Mouse (Mus musculus): ENCODE measurements around the gene Tmem33. TPM values are rescaled to one million over a fixed set of nuclear protein-coding genes. Genes with fewer than 3 reads are reported as not detected.
A peak's percentile ranks its signal among the peaks of the same experiment; 100 is the strongest.

Tmem33 gene
- total RNA-seq, 1 experiment, result 118 TPM

DNA sequence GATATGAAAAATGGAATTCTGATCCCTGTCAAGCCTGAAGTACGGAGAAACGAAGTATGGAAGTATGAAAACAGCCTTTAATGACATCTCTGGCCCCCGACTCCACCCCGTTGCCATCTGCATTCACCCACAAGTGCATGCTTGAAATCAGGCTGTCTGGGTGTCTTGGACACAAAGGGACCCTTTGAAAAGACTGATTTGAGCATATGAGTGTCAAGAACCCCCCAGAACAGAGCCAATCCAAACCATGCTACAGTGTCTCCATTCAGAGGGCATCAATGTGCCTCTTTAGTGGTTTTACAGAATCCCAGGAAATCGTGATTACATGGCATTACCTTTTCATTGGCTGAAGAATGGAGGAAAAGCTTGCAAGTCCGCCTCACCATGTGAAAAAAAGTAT lies 18.7 kb upstream of the Tmem33 start:
- Histone ChIP-seq H3K36me3 (ENCODE audit: control insufficient read depth, insufficient read depth, low read length, poor library complexity, severe bottlenecking) (no peaks in the 10 kb centered on the region), H3K27ac (ENCODE audit: insufficient read depth, low read depth, low read length, poor library complexity, severe bottlenecking) (no peak overlapping the region), H3K4me1 (ENCODE audit: control insufficient read depth in 2 of 2, insufficient read depth in 2 of 2, low read length in 2 of 2, poor library complexity in 1 of 2) (peaks cover 0 to 1% of the 10 kb centered on the region in 2 experiments; a peak in 1 of 4 replicates), H3K4me3 (ENCODE audit: insufficient read depth in 1 of 2, low read depth in 1 of 2, low read length in 2 of 2, poor library complexity in 1 of 2, severe bottlenecking in 1 of 2) (no peak overlapping the region), H3K9ac (ENCODE audit: insufficient read depth, low read depth, low read length, poor library complexity, severe bottlenecking) (no peak overlapping the region), H3K9me3 (ENCODE audit: control insufficient read depth, insufficient read depth, low read depth, low read length) (no peaks in the 10 kb centered on the region)
- no peak for DNase-seq (ENCODE audit: low read depth, low spot score)
- in situ Hi-C loops (cut with MboI; ENCODE audit: low sequenced_read_pairs in 2 of 2, unreplicated experiment in 2 of 2), result loop anchor here in 1 of 2 experiments (25.0 kb wide), 1 partner anchor 554 kb away; the partner anchor contains the start of gene Uchl1
- no peak for TF ChIP-seq ZC3H11A (IDR thresholded peaks at IDR 0.05; ENCODE audit: borderline replicate concordance, low read depth, low read length)
- TF ChIP-seq MAFK (IDR thresholded peaks at IDR 0.05; ENCODE audit: insufficient read depth, low read depth, low read length), result no peak
- TF ChIP-seq CHD2 (IDR thresholded peaks at IDR 0.05; ENCODE audit: low read depth, low read length), result no peak
- no peak for TF ChIP-seq HCFC1 (IDR thresholded peaks at IDR 0.05; ENCODE audit: borderline replicate concordance, insufficient read depth, low read length)
- no peak for TF ChIP-seq ZNF384 (IDR thresholded peaks at IDR 0.05; ENCODE audit: low read depth, low read length)

DNA sequence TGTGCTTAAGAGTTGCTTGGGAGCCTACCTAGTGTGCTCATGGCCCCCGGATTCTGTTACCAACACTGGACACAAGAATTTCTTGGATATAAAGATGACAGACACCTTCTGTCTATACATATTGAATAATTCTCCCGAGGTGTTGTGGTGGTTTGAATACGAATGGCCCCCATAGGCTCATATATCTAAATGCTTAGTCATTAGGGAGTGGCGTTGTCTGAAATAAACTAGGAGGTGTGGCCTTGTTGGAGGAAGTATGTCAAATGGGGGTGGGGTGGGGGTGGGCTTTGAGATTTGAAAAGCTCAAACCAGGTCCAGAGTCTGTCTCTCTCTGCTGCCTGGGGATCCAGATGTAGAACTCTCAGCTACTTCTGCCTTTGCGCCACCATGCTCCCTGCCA lies 17.1 kb upstream of the Tmem33 start:
- in situ Hi-C loops (cut with MboI; ENCODE audit: low sequenced_read_pairs in 2 of 2, unreplicated experiment in 2 of 2), result loop anchor here in 1 of 2 experiments (25.0 kb wide), 1 partner anchor 556 kb away; the partner anchor contains the start of gene Uchl1
- TF ChIP-seq ZNF384 (IDR thresholded peaks at IDR 0.05; ENCODE audit: low read depth, low read length) (no peak), MAFK (IDR thresholded peaks at IDR 0.05; ENCODE audit: insufficient read depth, low read depth, low read length) (peak; percentile 59; the same call in 1 of the 2 replicates)

DNA sequence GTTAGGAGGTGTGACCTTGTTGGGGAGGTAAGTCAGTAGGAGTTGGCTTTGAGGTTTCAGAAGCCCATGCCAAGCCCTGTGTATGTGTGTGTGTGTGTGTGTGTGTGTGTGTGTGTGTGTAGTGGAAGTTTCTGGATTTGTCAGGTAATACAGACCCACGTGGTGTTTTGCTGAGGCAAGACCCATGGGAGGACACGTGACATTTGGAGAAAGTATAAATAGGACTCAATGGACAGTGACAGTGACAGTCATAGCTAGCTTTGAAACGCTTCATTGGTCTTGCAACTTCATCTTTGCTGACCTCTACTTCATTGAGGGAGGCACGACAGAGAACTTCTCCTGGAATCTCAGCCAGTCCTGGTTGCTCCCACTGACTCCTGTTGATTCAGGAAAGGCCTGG lies 8.1 kb upstream of the Tmem33 start:
- H3K4me3 ChIP-seq (ENCODE audit: insufficient read depth in 1 of 2, low read depth in 1 of 2, low read length in 2 of 2, poor library complexity in 1 of 2, severe bottlenecking in 1 of 2), result no peak overlapping the region
- H3K36me3 ChIP-seq (ENCODE audit: control insufficient read depth, insufficient read depth, low read length, poor library complexity, severe bottlenecking), result no peaks in the 10 kb centered on the region
- in situ Hi-C loops (cut with MboI; ENCODE audit: low sequenced_read_pairs in 2 of 2, unreplicated experiment in 2 of 2), result no loop called here
- no peaks in the 10 kb centered on the region; a peak in 1 of 4 replicates for H3K4me1 ChIP-seq (ENCODE audit: control insufficient read depth in 2 of 2, insufficient read depth in 2 of 2, low read length in 2 of 2, poor library complexity in 1 of 2)
- H3K9ac ChIP-seq (ENCODE audit: insufficient read depth, low read depth, low read length, poor library complexity, severe bottlenecking), result no peak overlapping the region
- no peak overlapping the region for H3K27ac ChIP-seq (ENCODE audit: insufficient read depth, low read depth, low read length, poor library complexity, severe bottlenecking)
- no peak for TF ChIP-seq HCFC1 (IDR thresholded peaks at IDR 0.05; ENCODE audit: borderline replicate concordance, insufficient read depth, low read length)
- DNase-seq (ENCODE audit: low read depth, low spot score), result no peak
- no peaks in the 10 kb centered on the region for H3K9me3 ChIP-seq (ENCODE audit: control insufficient read depth, insufficient read depth, low read depth, low read length)

More for the DNA sequence above, 17.1 kb upstream of the Tmem33 start:
- Histone ChIP-seq H3K9me3 (ENCODE audit: control insufficient read depth, insufficient read depth, low read depth, low read length) (no peaks in the 10 kb centered on the region), H3K27ac (ENCODE audit: insufficient read depth, low read depth, low read length, poor library complexity, severe bottlenecking) (no peak overlapping the region), H3K4me3 (ENCODE audit: insufficient read depth in 1 of 2, low read depth in 1 of 2, low read length in 2 of 2, poor library complexity in 1 of 2, severe bottlenecking in 1 of 2) (no peak overlapping the region; a peak in 1 of 4 replicates), H3K36me3 (ENCODE audit: control insufficient read depth, insufficient read depth, low read length, poor library complexity, severe bottlenecking) (no peaks in the 10 kb centered on the region), H3K4me1 (ENCODE audit: control insufficient read depth in 2 of 2, insufficient read depth in 2 of 2, low read length in 2 of 2, poor library complexity in 1 of 2) (peaks cover 0 to 1% of the 10 kb centered on the region in 2 experiments; a peak in 1 of 4 replicates), H3K9ac (ENCODE audit: insufficient read depth, low read depth, low read length, poor library complexity, severe bottlenecking) (no peak overlapping the region)
- no peak for DNase-seq (ENCODE audit: low read depth, low spot score)

DNA sequence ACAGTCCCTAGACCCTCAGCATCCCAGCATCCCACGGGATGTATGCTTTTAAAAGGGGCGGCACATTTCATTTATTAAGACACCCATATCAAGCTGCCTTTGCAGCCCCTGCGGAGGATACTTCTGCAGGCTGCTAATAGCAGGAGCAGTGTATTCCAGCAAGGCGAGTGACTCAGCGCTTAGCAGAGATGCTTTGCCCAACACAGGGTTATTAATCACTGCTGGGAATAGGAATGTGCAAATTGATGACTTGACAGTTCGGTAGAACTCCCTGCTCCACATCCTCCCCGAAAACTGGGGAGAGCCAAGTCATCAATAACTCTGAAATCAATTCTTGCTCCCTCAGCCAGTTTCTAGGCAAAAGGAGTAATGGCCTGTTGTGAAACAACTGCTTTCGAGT lies 4.7 kb upstream of the Tmem33 start:
- in situ Hi-C loops (cut with MboI; ENCODE audit: low sequenced_read_pairs in 2 of 2, unreplicated experiment in 2 of 2), result no loop called here
- H3K9me3 ChIP-seq (ENCODE audit: control insufficient read depth, insufficient read depth, low read depth, low read length), result no peaks in the 10 kb centered on the region
- no peaks in the 10 kb centered on the region for H3K36me3 ChIP-seq (ENCODE audit: control insufficient read depth, insufficient read depth, low read length, poor library complexity, severe bottlenecking)
- no peak for DNase-seq (ENCODE audit: low read depth, low spot score)
- H3K4me1 ChIP-seq (ENCODE audit: control insufficient read depth in 2 of 2, insufficient read depth in 2 of 2, low read length in 2 of 2, poor library complexity in 1 of 2), result no peaks in the 10 kb centered on the region; a peak in 1 of 4 replicates
- no peak for TF ChIP-seq HCFC1 (IDR thresholded peaks at IDR 0.05; ENCODE audit: borderline replicate concordance, insufficient read depth, low read length)
- 0 out of 2 replicates have a peak, but pooled peaks have one; percentile 8 for TF ChIP-seq MAFK (IDR thresholded peaks at IDR 0.05; ENCODE audit: insufficient read depth, low read depth, low read length)
- no peak overlapping the region for H3K4me3 ChIP-seq (ENCODE audit: insufficient read depth in 1 of 2, low read depth in 1 of 2, low read length in 2 of 2, poor library complexity in 1 of 2, severe bottlenecking in 1 of 2)
- H3K27ac ChIP-seq (ENCODE audit: insufficient read depth, low read depth, low read length, poor library complexity, severe bottlenecking), result no peak overlapping the region
- H3K9ac ChIP-seq (ENCODE audit: insufficient read depth, low read depth, low read length, poor library complexity, severe bottlenecking), result no peak overlapping the region

DNA sequence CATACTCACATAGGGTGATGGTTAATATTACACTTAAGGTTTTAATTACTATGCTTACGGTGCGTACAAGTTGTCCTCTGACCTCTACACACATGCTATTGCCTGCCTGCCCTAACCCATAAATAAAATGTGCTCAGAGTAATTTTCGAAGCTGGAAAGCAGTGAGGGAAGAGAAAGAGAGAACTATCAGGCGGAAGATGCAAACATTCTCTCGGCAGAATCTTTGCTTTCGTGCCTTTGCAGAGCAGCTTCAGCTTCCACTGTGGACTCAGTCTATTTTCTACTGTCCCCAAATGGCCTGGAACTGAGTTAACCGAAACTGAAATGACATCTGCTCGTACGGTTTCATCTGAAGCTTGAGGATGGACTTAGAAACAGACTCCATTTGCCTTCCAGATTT lies 1.9 kb upstream of the Tmem33 start:
- no peak overlapping the region for H3K9ac ChIP-seq (ENCODE audit: insufficient read depth, low read depth, low read length, poor library complexity, severe bottlenecking)
- no peak for TF ChIP-seq HCFC1 (IDR thresholded peaks at IDR 0.05; ENCODE audit: borderline replicate concordance, insufficient read depth, low read length)
- TF ChIP-seq MAFK (IDR thresholded peaks at IDR 0.05; ENCODE audit: insufficient read depth, low read depth, low read length), result no peak
- no peak for TF ChIP-seq ZC3H11A (IDR thresholded peaks at IDR 0.05; ENCODE audit: borderline replicate concordance, low read depth, low read length)
- no peak for TF ChIP-seq CHD2 (IDR thresholded peaks at IDR 0.05; ENCODE audit: low read depth, low read length)
- no peak for TF ChIP-seq ZNF384 (IDR thresholded peaks at IDR 0.05; ENCODE audit: low read depth, low read length)
- no peaks in the 10 kb centered on the region for H3K9me3 ChIP-seq (ENCODE audit: control insufficient read depth, insufficient read depth, low read depth, low read length)
- no peak overlapping the region for H3K4me3 ChIP-seq (ENCODE audit: insufficient read depth in 1 of 2, low read depth in 1 of 2, low read length in 2 of 2, poor library complexity in 1 of 2, severe bottlenecking in 1 of 2)
- no peak overlapping the region for H3K27ac ChIP-seq (ENCODE audit: insufficient read depth, low read depth, low read length, poor library complexity, severe bottlenecking)
- in situ Hi-C loops (cut with MboI; ENCODE audit: low sequenced_read_pairs in 2 of 2, unreplicated experiment in 2 of 2), result no loop called here
- H3K4me1 ChIP-seq (ENCODE audit: control insufficient read depth in 2 of 2, insufficient read depth in 2 of 2, low read length in 2 of 2, poor library complexity in 1 of 2), result peaks cover 0 to 2% of the 10 kb centered on the region in 2 experiments; a peak in 2 of 4 replicates
- DNase-seq (ENCODE audit: low read depth, low spot score), result no peak
- H3K36me3 ChIP-seq (ENCODE audit: control insufficient read depth, insufficient read depth, low read length, poor library complexity, severe bottlenecking), result peaks cover 3% of the 10 kb centered on the region; the same call in 1 of the 2 replicates
